Mouse (Mus musculus): ENCODE results near the gene Tpd52l2. TPM values are rescaled to one million over a fixed set of nuclear protein-coding genes. Genes with fewer than 3 reads are reported as not detected.

Tpd52l2 gene
- polyA plus RNA-seq, 1 experiment from 2014 or later: 113 TPM

DNA sequence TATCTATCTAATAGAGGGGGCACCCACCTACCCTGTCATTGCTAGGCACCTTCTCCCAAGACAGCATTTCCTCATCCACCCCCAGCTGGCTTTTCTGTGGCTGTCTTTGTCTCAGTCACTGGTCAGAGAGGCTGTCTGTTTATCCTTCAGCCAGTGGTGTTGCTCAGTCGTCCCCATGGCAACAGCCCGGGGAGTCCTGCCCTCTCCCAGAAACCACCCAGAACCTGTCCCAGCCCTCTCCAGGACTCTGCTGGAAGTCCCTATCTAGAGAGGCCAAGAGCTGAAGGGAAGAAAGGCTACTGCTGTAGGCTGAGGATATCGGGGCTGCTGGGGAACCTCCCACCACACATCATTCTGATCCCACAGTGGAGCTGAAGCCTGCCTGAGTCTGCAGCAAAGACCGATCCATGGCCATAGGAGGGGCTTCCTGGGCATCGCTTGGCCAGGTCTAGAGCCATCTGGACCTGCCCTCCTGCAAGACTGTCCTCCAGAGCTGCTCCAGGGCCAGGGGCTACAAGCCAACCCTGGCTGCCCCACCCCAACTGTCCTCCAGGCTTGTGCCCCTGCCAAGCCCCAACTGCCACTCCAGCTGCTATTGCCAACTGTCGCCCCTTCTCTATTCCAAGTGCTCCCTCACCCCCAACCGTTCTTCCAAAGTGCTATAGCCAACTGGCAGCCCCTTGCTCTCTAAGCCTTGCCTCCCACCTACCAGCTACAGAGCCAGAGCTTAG is 33.8 kb upstream of the Tpd52l2 start:
- Histone ChIP-seq H3K4me1 (peaks cover 17% of the 10 kb centered on the region), H3K9ac (replicated peaks) (no peak overlapping the region), H3K4me3 (replicated peaks) (no peak overlapping the region), H3K27me3 (replicated peaks) (no peaks in the 10 kb centered on the region), H3K36me3 (no peaks in the 10 kb centered on the region), H3K4me2 (peak overlapping the region; percentile 17; the same call in 1 of the 2 replicates), H3K9me3 (replicated peaks) (no peaks in the 10 kb centered on the region), H3K27ac (replicated peaks) (no peak overlapping the region; the same call in 1 of the 2 replicates)
- ATAC-seq (ENCODE audit: low FRiP score): no peak
- 39% methylated on average over 7 of the region's 7 CpGs for WGBS

DNA sequence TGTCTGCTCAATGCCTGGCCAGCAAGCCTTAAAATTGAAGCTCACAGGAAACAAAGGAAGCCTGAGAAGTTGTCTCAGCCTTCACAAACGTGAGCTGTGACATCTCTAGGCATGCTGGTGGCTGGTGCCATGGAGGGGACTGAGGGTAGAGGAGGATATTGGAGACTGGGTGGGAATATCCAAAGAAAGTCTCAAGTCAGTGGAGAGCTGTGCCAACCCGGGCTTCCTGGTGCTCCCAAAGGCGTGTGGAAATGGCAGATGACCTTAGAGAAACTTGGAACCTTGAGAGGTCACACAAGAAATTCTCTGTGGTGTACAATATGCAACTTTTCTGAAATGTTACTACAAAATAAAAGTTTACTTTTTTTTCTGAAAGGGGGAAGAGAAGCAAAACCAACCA is 31.5 kb upstream of the Tpd52l2 start:
- no peaks in the 10 kb centered on the region for H3K36me3 ChIP-seq
- H3K4me3 ChIP-seq (replicated peaks): no peak overlapping the region
- no peak overlapping the region for H3K9ac ChIP-seq (replicated peaks)
- 63% methylated on average over 3 of the region's 3 CpGs for WGBS
- no peak for ATAC-seq (ENCODE audit: low FRiP score)
- H3K4me2 ChIP-seq: no peak overlapping the region
- H3K9me3 ChIP-seq (replicated peaks): no peaks in the 10 kb centered on the region
- peaks cover 4% of the 10 kb centered on the region for H3K4me1 ChIP-seq
- no peak overlapping the region for H3K27ac ChIP-seq (replicated peaks)
- H3K27me3 ChIP-seq (replicated peaks): no peaks in the 10 kb centered on the region

DNA sequence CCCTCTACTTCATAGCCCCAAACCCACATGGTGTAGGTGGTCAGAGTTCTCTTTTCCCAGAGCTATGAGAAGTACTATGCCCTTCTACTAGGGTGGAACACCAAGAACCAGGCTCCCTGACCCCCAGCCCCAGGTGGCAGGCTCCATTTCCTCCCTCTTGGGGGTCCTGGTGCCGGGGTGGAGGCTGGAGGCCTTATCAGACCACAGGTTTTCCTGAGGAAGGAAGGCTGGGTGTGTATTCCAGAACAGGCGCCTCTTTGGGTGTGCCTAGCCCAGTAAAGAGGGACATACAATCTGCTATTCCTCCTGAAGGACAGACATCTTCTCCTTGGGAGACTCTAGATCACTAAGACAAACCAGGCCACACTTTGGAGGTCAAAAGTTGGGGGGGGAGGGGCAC is 26.7 kb upstream of the Tpd52l2 start:
- no peak for ATAC-seq (ENCODE audit: low FRiP score)
- Histone ChIP-seq H3K4me2 (no peak overlapping the region), H3K9me3 (replicated peaks) (no peaks in the 10 kb centered on the region), H3K4me1 (no peaks in the 10 kb centered on the region), H3K27me3 (replicated peaks) (no peaks in the 10 kb centered on the region), H3K27ac (replicated peaks) (no peak overlapping the region), H3K36me3 (no peaks in the 10 kb centered on the region), H3K4me3 (replicated peaks) (no peak overlapping the region), H3K9ac (replicated peaks) (no peak overlapping the region)
- WGBS: 84% methylated on average over 2 of the region's 2 CpGs

DNA sequence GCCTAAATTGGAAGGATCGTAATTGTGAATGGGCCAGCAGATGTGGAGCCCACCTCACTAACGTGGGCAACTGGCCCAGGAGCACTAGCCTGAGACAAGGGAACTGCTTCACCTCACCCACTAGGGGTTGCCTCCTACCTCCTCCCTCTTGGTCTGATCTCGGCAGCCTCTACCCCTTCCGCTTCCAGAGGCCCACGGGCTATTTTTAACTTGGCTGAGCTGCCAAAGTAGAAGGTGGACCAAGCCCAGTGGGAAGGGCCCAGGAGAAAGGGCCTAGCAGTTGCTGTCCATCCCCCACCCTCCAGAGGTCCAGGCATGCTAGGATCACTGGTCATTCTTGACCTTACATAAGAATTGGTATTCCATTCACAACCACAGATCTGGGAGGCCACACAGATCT is 25.7 kb upstream of the Tpd52l2 start:
- no peaks in the 10 kb centered on the region for H3K27me3 ChIP-seq (replicated peaks)
- no peaks in the 10 kb centered on the region for H3K4me1 ChIP-seq
- H3K27ac ChIP-seq (replicated peaks): no peak overlapping the region
- H3K4me3 ChIP-seq (replicated peaks): no peak overlapping the region
- H3K9me3 ChIP-seq (replicated peaks): no peaks in the 10 kb centered on the region
- no peak overlapping the region for H3K9ac ChIP-seq (replicated peaks)
- H3K4me2 ChIP-seq: no peak overlapping the region
- WGBS: 47% methylated on average over 5 of the region's 5 CpGs
- no peaks in the 10 kb centered on the region for H3K36me3 ChIP-seq
- no peak for ATAC-seq (ENCODE audit: low FRiP score)

DNA sequence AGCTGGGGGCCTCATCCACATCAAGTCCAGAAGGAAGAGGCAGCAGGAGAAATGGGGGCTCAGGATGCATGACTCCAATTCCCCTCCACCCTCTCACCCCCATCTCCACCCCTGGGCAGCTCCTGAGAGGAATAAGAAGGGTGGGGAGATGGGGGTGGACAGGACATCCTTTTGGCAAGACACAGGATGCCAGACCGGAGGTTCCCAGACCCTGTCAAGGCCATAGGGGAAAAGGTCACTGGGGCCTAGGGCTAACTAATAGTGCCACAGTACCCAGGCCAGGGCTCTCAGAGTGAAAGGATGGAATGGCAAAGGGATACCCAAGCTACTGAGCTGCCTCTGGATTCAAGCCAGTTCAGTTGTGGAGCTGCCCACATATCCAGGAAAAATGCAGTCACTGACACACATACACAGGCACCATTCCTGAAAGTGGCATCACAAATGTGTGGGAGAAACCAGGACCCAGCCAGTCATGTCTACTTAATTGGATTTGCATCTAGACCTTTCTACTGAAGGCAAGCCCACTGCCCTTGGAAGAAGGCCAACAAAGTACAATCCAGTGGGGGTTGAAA is 24.6 kb upstream of the Tpd52l2 start:
- 94% methylated on average over 1 of the region's 1 CpGs for WGBS
- no peaks in the 10 kb centered on the region for H3K4me1 ChIP-seq
- ATAC-seq (ENCODE audit: low FRiP score): no peak
- no peaks in the 10 kb centered on the region for H3K27me3 ChIP-seq (replicated peaks)
- H3K9ac ChIP-seq (replicated peaks): no peak overlapping the region
- no peak overlapping the region for H3K27ac ChIP-seq (replicated peaks)
- H3K36me3 ChIP-seq: no peaks in the 10 kb centered on the region
- H3K4me2 ChIP-seq: no peak overlapping the region
- H3K9me3 ChIP-seq (replicated peaks): no peaks in the 10 kb centered on the region
- no peak overlapping the region for H3K4me3 ChIP-seq (replicated peaks)

DNA sequence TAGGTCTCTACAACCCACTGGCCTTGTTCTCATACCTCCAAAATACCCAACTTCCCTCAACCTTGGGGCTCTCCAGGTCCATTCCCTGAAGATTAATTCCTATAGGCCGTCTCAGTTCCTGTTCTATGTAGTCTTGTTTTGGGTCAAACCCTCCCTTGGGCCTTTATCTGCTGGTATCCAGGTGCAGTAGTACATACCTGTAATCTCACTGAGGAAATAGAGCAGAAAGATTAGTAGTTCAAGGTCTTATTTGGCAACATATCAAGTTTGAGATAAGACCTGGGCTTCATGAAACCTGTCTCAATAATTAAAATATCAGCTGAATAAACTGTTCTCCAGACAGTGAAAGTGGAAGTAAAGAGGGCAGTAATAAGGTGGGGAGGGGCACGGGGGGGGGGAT is 13.8 kb upstream of the Tpd52l2 start:
- H3K36me3 ChIP-seq: no peaks in the 10 kb centered on the region
- 69% methylated on average over 2 of the region's 2 CpGs for WGBS

DNA sequence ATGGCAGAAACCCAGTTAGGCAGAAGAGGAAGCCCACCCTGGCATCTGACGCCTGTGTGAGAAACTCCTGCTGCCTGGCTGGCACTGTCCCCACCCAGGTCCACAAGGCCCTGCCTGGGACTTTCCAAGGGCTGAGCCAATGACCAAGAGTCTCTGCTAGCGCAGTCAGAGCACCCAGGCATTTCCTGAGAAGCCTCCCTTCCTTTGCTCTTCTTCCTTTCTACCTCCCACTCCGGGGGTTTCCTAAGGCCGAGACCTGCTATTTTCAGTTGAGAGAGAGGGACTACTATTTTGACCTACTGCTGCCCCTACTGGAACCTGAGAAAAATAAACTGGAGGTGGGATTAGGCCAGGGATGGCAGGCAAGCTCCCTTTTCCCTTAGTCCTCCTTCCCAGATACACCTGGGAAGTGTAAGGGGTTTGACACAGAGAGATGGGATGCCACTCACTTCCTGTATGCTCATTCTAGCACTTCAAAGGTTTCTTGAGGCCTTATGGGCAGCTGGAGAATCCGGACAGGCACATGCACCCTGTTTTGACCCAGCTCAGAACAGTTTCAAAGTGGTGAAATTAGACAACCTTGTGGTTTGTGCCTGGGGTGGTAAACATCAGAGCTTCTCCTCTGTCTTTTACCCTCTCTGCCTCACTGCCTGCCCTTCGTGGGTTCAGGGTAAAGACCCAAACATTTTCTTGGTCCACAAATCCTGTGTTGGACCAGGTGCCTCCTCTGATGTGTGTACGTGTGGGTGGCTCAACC is 13.2 kb upstream of the Tpd52l2 start:
- no peaks in the 10 kb centered on the region for H3K9me3 ChIP-seq (replicated peaks)
- WGBS: 37% methylated on average over 7 of the region's 7 CpGs
- H3K27ac ChIP-seq (replicated peaks): no peak overlapping the region
- ATAC-seq (ENCODE audit: low FRiP score): no peak
- H3K9ac ChIP-seq (replicated peaks): no peak overlapping the region
- H3K36me3 ChIP-seq: no peaks in the 10 kb centered on the region
- H3K4me3 ChIP-seq (replicated peaks): no peak overlapping the region
- 0 out of 2 replicates have a peak, but pooled peaks cover 3% of the 10 kb centered on the region for H3K27me3 ChIP-seq (replicated peaks)
- no peak overlapping the region for H3K4me2 ChIP-seq
- H3K4me1 ChIP-seq: peaks cover 15% of the 10 kb centered on the region

More for the DNA sequence above, 13.8 kb upstream of the Tpd52l2 start:
- Histone ChIP-seq H3K9me3 (replicated peaks) (no peaks in the 10 kb centered on the region), H3K9ac (replicated peaks) (no peak overlapping the region), H3K27me3 (replicated peaks) (0 out of 2 replicates have a peak, but pooled peaks cover 3% of the 10 kb centered on the region), H3K4me1 (peaks cover 15% of the 10 kb centered on the region), H3K4me3 (replicated peaks) (no peak overlapping the region), H3K27ac (replicated peaks) (no peak overlapping the region), H3K4me2 (no peak overlapping the region)
- ATAC-seq (ENCODE audit: low FRiP score): no peak

DNA sequence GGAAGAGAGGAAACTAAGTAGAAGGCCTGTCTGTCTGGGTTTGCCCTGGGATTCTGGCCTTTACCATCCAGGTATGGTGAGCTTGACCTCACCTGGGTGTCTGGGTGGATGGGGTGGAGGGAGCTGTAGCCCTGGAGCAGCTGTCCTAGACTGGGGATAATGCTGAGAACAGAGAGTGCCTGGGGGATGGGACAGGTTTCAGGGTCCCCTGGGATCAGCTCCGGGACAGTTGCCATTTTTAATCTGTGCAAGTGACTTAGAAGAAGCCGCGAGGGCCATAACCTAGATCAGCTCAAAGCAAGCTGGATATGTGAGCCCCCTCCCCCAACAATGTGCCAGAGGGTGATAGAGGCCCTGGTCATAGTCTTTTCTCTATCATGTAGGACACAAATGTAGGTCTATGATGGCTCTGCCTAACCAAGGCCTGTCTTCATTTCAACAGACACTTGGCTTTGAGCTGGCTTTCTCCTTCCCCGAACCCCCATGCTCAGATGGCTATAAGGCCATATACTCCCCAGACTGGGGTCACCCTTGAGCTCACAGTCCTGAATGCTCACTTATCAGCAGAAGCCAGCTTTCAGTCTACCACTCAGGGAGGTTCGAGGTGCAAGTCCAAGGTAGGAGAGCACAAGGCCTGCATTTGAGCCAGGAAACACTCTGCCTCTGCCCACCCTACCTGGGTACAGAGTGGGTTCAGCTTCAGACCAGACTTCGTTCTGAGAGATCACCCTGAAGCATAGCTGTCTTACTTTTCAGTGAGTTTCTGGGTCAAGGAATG is 12.3 kb upstream of the Tpd52l2 start:
- Histone ChIP-seq H3K27me3 (replicated peaks) (0 out of 2 replicates have a peak, but pooled peaks cover 2% of the 10 kb centered on the region), H3K27ac (replicated peaks) (no peak overlapping the region), H3K9me3 (replicated peaks) (no peaks in the 10 kb centered on the region), H3K4me3 (replicated peaks) (no peak overlapping the region), H3K4me2 (no peak overlapping the region), H3K4me1 (peaks cover 15% of the 10 kb centered on the region), H3K9ac (replicated peaks) (no peak overlapping the region), H3K36me3 (no peaks in the 10 kb centered on the region)
- 71% methylated on average over 6 of the region's 6 CpGs for WGBS
- no peak for ATAC-seq (ENCODE audit: low FRiP score)

DNA sequence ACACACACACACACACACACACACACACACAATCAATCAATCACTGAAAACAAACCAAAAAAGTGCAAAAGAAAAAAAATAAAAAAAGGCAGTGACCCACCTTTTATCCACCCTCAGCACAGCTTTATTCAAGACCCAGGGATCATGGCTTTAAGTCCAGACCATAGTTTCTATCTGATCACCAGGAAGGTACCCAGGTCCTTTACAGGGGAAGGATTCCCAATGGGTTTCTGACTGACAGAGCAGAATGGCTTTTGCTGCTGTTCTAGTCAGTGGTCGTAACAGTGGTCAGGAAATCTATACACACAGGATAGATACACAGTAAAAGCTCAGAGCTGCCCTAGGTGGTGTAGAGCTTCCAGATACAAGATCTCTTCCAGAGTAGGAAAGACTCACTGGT is 11.2 kb upstream of the Tpd52l2 start:
- WGBS: 11% methylated on average over 1 of the region's 1 CpGs
- Histone ChIP-seq H3K9me3 (replicated peaks) (no peaks in the 10 kb centered on the region), H3K36me3 (no peaks in the 10 kb centered on the region), H3K27me3 (replicated peaks) (no peaks in the 10 kb centered on the region), H3K27ac (replicated peaks) (no peak overlapping the region), H3K4me1 (peaks cover 15% of the 10 kb centered on the region), H3K4me3 (replicated peaks) (no peak overlapping the region), H3K9ac (replicated peaks) (no peak overlapping the region), H3K4me2 (no peak overlapping the region)
- ATAC-seq (ENCODE audit: low FRiP score): no peak

DNA sequence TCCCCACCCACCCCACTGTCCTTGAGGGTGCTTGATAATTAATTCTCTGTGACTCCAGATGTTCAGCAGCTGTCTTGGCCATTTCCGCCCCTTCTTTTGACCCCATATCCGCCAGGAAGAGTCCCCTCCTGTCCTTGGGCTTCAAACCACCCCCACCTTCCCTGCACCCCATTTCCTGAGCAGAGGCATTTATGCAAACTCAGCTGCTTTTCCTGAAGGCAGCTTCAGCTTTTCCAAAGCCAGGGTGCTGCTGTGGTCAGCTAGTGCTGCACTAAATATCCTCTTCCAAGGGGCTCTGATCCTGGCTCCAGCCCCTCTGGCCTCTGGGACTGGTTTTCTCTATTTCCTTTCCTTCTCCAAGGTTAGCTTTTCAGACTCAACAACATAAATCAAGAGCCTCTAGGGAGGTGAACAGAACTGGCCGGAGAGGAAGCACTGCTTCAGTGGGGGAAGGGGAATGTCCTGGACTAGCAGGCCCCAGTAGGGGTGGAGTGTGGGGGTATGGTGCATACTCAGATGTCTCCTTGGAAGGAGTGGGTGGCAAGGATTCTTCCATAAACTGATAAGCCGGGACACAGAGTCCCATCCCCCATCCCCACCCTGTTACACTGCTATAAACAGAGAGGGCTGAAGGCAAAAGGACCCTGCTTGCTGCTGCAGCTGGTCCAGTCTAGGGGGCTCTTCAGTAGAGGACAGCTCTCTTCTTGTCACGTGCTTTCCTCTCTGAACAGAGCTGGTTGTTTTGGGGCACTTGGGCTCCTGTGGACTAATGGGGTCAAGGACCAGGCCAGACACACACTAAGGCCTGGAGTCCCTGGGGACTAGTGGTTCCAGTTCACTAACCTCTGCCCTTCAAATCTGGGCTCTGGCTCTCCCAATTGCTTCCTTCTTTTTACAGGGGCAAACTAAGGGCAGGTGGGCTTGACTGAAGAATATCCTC is 9.3 kb upstream of the Tpd52l2 start:
- no peak overlapping the region for H3K9ac ChIP-seq (replicated peaks)
- H3K4me1 ChIP-seq: peaks cover 15% of the 10 kb centered on the region
- H3K4me3 ChIP-seq (replicated peaks): no peak overlapping the region
- ATAC-seq (ENCODE audit: low FRiP score): no peak; the same call in 1 of the 2 replicates
- peak overlapping the region; percentile 42 for H3K27ac ChIP-seq (replicated peaks)
- 28% methylated on average over 5 of the region's 5 CpGs for WGBS
- H3K36me3 ChIP-seq: no peaks in the 10 kb centered on the region
- H3K4me2 ChIP-seq: no peak overlapping the region
- H3K9me3 ChIP-seq (replicated peaks): no peaks in the 10 kb centered on the region
- no peaks in the 10 kb centered on the region for H3K27me3 ChIP-seq (replicated peaks)

All from neural tube, embryonic 15.5 days (tissue).